Mouse (Mus musculus): ENCODE measurements at regions not wholly inside any gene's neighbourhood (a gene's known extent, or its start where the extent isn't known, plus 50 kb on each side); places are given as distances from the start of the nearest gene placed in this dataset.

DNA sequence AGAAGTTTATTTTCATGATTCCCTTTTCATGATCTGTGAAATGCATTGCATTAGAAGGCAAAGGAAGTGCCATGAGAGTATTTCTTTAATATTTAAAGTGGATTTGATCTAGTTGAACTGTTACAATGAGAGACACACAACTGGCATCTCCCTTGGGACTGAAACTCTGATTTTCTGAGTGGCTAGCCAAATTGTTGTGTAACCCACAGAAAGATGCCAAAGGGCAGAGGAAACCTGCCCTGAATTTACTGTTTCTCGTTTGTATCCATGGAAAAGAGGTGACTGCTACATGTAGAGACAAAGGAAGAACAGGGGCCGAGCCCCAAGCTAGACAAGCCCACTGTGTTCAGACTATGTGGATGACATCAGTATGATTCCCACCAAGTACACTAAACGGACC, 360.4 kb upstream of the Cited2 start:
- DNase-seq (ENCODE audit: low read depth, low spot score): no peak

DNA sequence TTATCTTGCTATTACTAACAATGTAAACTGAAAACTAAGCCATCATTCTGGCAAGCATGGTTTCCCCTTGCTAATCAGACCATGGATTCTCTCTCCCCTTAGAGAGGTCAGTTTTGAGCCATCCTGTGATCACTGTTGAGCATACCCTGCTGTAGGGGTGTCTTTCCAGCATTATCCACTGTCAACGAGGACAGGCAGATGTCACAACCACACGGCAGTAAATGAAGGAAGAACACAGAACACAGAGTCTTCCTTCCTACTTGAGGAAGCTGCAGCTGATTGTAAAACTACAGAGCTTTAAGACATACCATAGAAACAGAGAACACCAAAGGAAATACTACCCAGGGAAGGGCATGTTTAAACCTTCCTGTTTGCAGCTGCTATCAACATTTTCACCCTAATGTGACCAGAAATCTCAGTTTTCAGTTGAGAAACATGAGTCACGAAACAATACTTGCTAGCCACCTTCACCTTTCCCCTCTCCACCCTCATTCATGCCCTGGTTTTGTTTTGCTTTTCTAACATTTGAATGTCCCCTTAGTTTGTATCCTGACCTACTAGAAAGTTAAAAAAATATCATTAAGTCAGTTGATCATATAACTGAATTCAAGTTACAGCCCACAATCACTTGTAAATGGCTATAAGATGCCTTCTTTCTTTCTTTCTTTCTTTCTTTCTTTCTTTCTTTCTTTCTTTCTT, 356.8 kb upstream of the Cited2 start:
- no peak for DNase-seq (ENCODE audit: low read depth, low spot score)

DNA sequence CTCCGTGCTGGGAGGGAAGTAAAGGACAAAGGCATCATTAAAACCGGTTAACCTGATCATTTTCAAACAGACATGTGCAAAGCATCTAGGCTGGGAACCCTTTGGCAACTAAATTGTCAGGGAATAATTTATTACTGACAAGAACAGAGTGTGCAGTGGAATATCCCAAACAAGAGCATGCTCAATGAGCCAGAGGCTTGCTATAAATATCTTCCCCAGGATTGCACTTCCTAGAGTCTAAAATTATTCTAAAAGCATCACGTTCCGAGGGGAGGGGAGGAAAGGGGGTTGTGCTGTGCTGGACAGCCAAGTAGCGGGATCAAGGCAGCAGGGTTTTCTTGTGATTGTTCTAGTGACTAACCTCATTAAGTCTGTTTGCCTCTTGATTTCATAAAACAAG, 356.0 kb upstream of the Cited2 start:
- DNase-seq (ENCODE audit: low read depth, low spot score): no peak

DNA sequence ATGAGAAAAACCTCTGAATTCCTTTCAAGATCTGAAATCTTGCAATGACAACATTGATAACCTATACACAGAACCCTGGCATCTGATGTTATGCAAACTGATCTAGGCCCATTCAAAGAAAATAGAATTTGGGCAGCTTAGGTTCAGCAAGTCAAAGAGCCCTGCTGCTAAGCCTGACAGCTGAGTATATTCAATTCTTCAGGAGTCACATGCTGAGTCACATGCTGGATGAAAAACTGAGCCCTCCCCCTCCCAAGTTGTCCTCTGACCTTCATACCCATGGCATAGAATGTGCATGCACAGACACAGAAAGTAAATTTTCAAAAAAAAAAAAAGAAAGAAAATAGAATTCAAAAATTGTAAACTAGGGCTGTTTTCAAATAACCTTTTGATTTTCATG, 355.6 kb upstream of the Cited2 start:
- no peak for DNase-seq (ENCODE audit: low read depth, low spot score)

DNA sequence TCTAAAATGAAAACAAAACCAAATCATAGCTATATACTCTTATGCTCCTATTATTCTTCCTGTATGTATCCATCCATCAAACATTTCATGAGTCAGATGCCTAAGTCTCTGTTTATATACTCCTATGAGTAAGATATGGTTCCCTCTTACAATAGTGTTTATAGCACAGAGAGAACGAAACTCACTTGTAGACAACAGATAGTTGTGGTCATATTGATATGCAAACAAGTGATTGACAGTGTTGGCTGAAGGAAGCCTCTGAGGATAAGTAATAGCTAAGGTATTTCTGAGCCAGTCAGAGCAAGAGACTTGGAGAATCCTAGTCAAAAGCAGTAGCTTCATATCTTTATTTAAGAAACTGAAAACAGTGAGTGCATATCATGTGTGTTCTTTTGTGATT, 354.4 kb upstream of the Cited2 start:
- no peak for DNase-seq (ENCODE audit: low read depth, low spot score)

DNA sequence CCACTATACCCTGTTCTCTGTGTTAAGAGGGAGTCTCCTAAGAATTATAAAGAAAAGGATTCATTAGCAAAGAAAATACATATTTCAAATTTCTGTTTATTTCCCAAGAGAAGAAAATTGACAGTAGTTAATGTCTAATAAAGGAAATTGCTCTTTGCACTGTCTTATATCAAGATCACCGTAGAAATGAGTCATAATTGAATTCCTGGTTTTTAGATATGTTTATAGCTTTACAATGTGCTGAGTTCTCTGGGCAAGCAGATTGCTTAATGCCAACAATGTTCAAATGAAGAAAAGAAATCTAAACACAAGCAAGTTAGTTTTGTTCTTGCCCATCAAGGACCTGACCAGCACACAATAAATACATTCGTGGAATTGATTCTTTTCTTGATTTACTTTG, 350.1 kb upstream of the Cited2 start:
- no peak for DNase-seq (ENCODE audit: low read depth, low spot score)

DNA sequence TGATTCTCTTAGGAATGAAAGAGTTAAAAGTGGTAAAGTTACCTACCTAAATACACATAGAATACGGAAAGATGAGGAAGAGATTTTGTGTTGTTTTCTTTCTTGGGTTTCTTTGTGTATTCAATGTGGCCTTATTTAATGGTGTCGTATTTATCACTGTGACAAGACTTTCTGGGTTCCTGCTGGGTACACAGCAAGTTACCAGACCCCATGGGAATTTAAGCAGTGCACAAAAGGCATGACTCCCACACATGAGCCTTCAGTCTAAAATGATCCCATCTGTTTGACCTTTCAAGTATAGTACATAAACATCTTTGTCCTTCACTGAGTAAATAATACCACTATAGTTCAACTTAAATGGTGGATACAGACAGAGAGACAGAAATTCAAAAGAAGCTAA, 349.0 kb upstream of the Cited2 start:
- DNase-seq (ENCODE audit: low read depth, low spot score): no peak

DNA sequence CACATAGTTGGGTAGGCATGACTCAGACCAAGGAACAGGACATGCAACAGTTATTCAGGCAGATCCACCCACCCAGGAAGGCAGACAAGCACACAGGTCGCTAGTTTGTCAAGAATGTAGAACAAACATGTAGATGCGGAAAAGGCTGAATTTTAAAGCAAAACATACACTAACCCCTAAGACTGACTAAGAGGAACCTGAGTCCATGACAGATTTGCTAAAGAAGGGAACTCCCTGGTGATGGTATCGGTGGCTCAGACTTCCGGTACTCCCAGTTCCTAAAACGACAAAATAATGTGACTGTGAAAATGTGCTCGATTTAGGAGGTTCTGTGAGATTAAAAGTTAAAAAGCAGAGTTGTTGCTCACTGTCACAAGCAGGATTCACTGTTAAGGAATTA, 340.0 kb upstream of the Cited2 start:
- DNase-seq (ENCODE audit: low read depth, low spot score): no peak

DNA sequence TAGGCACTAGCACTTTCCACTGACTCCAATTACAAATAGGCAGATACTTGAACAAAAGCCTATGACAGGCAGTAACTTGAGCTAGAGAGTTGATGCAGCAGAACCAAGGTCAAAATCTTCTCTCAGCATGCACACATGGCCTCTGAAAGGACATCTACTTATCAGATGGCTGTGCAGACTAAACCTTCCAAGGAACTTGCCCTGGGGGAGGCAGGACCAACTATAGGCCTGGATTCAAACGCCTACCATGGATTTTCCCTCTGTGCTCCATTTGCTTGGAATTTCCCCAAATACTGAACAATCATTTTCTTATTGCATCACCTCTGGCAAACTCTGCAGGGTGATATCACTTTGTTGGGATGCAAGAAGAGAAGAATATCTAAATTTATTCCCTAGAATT, 337.8 kb upstream of the Cited2 start:
- DNase-seq (ENCODE audit: low read depth, low spot score): peak; percentile 6

DNA sequence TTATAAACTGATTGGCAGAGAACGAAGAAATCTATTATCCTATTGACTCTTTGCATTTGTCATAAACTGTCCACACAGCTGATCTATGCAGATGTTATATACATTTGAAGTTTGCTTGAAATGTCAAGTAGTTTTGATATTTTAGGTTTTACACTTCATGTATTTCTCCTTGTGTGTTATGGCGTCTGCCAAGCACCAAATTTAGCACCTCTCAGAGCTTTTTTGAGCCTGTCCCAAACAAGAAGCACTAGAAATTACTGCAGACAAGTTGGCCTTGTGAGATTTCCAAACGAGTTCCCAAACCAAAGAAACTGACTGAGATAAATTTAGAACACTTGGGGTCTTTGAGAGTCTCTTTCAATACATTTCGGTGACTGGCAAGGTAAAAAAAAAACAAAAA, 335.7 kb upstream of the Cited2 start:
- DNase-seq (ENCODE audit: low read depth, low spot score): no peak

DNA sequence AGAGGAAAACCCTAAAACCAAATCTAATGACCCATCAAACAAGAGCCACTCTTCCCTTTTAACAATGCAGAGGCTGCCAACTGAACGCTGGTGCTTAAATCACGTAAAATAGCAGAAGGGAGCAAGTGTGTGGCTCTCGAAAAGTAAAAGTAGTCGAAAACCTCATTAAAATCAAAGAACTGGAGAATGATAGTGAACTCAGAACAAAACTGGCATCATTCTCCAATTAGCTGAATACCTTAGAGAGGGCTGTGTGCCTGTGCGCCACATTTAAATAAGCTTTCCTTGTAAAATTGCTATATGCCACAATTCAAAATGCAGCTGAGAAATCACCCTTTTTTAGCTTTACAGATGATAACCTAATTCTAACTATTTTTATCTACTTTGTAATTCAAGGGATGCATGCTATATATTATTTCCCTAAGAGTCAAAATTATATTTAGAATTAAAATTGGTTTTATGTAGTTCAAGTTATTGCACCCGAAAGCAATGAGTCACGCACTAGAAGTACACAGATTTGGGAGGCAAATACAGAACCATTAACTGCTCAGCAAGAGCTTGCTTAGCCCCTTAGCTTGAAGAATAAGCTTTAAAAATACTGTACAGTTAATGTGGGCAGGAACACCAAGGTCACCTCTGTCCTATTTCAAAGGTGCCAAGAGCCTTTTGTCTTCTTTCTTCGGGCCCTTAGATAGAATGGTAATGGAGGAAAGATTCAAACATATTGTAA, 327.4 kb upstream of the Cited2 start:
- DNase-seq (ENCODE audit: low read depth, low spot score): peak; percentile 23

DNA sequence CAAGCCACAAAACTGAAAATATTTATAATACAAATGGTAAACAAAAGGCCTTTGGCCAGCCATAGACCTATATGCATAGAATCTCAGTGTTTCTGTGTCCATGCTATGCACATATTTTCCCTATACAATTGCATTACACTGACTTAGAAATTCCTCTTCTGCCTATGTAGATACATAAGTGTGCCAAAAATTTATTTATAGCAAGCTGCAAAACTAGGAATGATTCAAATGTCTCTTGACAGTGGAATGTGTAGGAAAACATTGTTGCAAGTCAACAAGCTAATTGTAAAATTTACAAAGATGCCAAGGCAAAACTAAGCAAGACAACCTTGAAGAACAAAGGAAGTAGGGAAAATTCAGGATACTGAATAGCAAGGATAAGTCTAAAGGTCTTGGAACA, 319.1 kb upstream of the Cited2 start:
- DNase-seq (ENCODE audit: low read depth, low spot score): no peak

DNA sequence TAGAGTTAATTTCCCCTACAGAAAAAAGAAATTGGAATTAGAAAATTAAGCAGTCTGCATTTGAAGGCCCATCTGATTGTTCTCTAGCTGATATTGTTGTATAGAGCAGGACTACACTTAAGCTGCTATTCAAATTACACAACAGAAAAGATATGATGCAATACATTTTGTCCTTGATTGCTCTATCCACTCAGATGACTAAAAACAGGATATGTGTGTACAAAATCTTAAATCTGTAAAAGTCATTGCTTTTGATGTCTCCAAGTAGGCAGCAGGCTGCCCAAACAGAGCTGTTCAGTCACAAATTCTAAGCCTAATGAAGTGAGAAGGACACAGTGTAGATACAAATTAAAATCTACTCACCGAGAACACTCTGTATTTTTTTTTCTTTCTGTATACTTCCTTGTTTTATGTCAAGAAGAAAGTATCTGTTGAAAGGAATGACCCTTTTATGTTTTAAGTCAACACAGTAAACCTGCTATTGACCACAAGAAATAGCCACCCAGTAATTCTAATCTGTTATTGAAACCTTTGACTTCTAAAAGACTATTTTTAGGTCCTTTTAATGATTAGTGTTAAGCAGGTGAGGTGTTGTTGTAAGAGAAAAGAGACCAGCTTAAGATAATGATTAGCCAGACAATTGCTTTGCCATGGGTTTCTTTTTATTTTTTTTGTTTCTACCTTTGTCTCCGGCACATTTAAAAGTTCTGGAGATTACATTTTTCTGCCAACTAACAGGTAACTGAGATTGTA, 315.0 kb upstream of the Cited2 start:
- DNase-seq (ENCODE audit: low read depth, low spot score): no peak

DNA sequence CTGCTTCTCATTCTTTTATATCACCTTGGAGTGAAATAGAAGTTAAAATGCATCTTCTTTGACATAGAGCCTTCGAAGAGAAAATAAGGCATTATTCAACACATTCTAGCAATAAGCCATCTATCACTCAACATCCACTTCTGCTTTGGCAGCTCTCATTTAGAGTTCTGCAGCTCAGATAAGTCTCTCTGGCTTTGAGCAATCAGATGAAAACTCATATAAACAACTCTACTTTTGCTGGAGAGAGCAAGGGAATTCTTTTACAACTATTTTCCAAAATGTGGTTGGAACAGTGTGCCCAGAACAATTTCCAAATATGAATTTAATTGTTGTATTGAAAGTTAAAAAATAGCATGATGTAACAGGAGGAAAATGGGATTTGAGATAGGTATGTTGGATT, 314.2 kb upstream of the Cited2 start:
- DNase-seq (ENCODE audit: low read depth, low spot score): no peak

DNA sequence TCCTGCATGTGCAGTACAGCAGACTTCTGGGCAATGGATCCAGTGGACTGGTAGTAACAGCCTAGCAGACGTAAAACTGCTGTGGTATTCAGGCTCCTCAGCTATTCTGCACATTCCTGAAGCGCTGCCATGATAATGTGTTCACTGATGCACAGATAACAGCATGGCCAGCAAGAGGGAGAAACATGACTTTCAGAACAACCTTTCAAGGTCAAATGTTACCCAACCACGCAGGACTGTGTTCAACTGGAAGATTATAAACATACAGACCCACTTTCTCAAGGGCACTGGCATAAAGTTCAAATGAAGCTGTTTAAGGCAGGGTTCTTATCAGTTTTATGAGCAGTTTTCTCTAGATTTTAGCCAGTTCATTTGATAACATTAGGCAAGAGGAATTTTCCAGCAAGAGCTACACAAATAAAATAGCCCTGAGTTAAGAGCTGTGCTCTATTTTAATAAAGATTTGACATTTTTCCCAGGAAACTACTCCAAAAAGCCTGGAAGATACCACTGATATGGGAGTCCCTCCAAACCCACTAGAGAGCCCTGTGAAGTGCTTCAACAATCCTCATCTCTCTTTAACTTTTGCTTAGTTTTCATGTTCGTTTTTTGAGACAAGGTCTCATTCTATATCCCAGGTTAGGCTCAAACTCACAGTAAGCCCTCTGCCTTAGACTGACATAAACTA, 311.6 kb upstream of the Cited2 start:
- peak; percentile 13 for DNase-seq (ENCODE audit: low read depth, low spot score)

DNA sequence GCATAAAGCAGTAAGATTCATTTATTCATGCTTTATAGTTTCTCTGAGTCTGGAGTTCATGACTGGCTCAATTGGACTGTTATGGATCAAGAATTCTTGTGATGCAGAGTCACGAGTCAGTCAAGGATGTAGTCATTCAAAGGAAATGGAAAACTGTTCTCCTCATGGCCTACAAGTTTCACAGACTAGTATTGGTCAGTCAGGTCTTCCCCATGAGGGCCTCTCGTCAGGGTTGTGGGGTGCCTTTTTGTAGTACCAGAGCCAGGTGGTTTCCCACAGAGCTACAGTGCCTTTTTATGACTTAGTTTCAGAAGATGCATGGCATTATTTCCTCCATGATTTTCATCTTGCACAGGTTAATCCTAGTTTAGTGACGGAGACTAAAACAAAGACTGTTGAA, 307.9 kb upstream of the Cited2 start:
- no peak for DNase-seq (ENCODE audit: low read depth, low spot score)

DNA sequence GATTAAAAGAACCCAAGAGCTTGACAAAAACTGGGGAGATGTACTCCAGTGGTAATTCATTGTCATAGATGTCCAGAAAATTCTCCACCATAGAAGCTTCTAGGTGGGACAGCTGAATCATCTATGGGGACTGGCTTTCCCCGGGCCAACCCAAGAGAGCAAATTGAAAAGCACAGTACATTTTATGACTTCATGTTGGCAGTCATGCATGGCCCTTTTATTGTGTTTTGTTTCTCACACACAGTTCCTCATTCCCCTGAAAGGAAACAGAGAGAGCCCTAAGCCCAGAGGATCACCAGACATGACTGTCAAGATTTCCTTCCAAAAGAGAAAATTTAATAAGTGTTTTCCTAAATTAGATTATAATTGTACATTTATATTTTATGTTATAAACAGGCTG, 306.9 kb upstream of the Cited2 start:
- DNase-seq (ENCODE audit: low read depth, low spot score): no peak

DNA sequence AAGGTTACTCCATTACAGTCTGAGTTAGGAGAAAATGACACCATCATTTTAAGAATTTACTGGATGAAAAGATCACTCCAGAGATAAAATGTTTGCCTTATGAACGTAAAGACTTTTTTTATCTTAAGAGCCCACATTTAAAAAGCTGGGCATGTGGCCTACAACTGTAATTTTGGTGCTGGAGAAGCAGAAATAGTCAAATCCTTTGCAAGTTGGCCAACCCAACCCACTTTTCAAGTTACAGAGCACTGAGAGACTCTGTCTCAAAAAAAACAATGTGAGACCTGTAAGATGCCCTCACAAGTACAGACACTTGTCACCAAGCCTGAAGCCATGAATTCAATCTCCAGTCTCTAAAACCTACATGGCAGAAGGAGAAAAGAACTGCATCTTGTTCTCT, 305.6 kb upstream of the Cited2 start:
- DNase-seq (ENCODE audit: low read depth, low spot score): no peak

DNA sequence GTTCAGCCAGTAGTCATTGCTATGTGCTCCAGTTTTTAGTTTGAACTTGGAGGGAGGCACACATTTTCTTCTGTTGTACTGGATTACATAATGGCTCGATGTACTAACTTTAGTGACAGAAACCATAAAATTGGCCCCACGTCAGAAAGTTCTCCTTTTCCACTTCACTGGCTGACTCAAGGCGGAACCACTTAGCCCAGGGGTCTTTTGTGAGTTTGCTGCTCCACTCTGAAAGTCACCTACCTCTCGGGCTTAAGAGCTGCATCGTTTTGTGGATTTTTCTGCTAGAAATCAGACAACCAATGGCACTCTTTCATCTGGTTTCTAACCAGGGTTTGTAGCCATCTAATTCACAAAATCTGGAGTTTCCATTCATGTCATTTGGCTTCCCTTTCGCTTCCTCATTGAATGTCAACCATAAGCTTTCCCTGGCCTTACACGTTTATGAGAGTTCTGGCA, 304.8 kb upstream of the Cited2 start:
- DNase-seq (ENCODE audit: low read depth, low spot score): no peak

DNA sequence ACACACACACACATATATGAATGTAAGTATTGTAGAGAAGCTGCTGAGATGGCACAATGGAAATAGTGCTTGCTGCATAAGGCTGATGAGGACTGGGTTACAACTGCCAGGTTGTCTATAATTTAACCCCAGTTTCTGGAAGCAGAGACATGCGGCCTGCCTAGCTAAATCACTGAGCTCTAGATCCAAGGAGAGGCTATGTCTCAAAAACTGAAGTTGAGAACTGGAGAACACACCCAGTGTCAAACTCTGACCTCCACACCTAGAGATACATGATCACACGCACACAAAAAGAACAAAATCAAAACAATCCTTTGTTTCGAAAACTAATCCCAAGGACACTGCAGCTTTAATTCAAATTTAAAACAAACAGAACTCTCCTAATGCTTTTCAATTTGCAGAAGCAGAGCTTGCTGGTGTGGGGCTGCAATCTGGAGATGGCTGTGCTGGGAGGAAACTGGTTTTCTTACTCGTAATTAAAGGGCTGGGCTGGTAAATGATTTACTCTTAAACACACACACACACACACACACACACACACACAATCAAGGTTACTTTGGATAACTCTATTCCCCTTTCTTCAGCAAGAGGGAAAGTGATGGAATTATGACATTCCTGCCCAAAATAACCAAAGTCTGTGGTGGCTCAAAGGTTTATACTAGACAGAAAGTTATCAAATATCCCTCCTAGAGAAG, 299.3 kb upstream of the Cited2 start:
- no peak for DNase-seq (ENCODE audit: low read depth, low spot score)

DNA sequence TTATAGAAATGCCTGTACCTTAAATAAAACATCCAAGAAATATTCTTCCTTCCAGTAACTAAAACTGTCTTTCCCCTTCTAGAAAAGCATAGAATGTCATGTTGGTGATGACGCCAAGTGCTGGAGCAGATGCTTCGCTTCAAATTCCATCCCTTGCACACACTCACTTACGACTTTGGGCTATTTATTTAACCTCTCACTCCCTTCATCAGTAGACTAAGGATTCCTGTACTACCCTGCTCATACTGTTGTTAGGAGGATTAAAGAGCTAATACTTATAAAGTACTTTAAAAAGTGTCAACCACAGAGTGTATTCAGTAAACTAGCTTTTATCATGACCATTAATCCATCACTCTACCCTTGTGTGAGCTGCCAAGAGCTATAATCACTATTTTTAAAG, 296.8 kb upstream of the Cited2 start:
- DNase-seq (ENCODE audit: low read depth, low spot score): no peak

DNA sequence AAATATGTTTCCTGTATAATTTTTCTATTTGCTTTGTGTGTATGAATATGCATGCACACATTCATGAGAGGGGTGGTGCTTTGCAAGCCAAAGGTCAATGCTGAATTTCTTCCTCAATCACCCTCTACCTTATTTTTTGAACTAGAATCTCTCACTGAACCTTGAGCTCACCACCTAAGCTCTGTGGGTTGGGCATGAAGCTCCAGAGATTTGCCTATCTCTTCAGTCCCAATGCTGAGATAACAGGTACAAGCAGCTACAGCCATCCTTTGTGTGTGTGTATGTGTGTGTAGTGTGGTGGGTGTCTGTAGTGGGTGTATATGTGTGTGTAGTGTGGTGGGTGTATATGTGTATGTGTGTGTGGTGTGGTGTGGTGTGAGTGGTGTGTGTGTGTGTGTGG, 295.7 kb upstream of the Cited2 start:
- no peak for DNase-seq (ENCODE audit: low read depth, low spot score)

Measured in ZHBTc4 (cell line).